Mouse (Mus musculus) brown adipose tissue, adult 24 weeks (tissue): ENCODE results near the gene Disp1. TPM values are rescaled to one million over a fixed set of nuclear protein-coding genes. Genes with fewer than 3 reads are reported as not detected.

Experiments used
- H3K27ac ChIP-seq: fragments of 200-500 bp; replicated peaks from 2 replicates; pipeline ENCODE4 v1.5.1; 2012; ENCODE audit warnings: low read depth, mild to moderate bottlenecking, low read length
- H3K4me1 ChIP-seq: fragments of 200-500 bp; 2 replicates; pipeline ENCODE4 v1.6.1; 2012; ENCODE audit warnings: low read length, mixed read lengths; ENCODE audit not compliant: control insufficient read depth, insufficient read depth, insufficient read length
- H3K4me3 ChIP-seq: fragments of 200-500 bp; 2 replicates; pipeline ENCODE4 v1.5.1; 2012; ENCODE audit warnings: low read depth, mild to moderate bottlenecking, low read length, moderate library complexity; ENCODE audit not compliant: insufficient read depth
- polyA plus RNA-seq: library from polyadenylated mRNA; stranded (reverse); fragments of >200 nt; gene quantifications from 2 replicates; pipeline ENCODE4 v1.2.4, GENCODE M21; 2012; ENCODE audit not compliant: missing spikeins, insufficient read depth, insufficient read length

Gene Disp1
- polyA plus RNA-seq, 1 experiment: 8.8 TPM

- H3K27ac ChIP-seq: no peak overlapping the region
- H3K4me3 ChIP-seq: no peak overlapping the region
- peaks cover 5% of the 10 kb centered on the region for H3K4me1 ChIP-seq
These were observed 107.8 kb downstream of the Disp1 start for GRCm38 (mm10) chr1:183113546-183113945.

DNA sequence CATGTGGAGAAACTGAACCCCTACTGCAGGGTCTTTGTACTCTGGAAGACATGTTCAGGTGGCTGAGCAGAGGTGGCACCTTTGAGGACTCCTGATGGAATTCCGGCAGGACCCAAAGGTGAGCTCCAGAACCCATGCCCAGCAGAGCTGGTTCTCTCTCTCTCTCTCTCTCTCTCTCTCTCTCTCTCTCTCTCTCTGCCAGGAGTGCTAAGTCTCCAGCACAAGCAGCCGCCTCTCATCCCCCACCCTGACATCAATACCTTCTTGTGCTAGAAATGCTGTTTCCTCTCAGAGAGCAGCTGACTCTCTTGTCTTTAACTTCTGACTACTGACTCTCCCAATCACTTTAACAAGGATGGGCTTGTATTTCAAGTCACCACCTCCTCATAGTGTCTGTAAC, 113.8 kb downstream of the Disp1 start:
- Histone ChIP-seq H3K4me1 (no peaks in the 10 kb centered on the region), H3K4me3 (no peak overlapping the region), H3K27ac (no peak overlapping the region)

DNA sequence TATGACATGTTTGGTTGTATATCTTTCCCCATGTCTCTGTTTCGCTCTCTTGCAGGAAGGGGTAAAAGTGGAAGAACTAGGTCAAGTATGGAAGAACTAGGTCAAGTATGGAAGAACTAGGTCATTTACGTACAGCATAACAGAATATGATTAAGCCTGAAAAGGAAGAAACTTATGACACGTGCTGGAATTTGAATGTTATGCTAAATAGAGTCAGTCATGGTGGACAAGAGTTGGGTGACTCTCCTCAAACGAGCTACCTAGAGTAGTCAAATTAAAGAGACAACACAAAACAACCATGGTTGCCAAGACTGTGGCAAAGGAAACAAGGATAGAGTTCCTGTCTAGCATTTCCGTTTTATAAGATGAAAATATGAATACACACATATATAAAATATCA, 116.6 kb downstream of the Disp1 start:
- no peak overlapping the region for H3K4me3 ChIP-seq
- H3K27ac ChIP-seq: no peak overlapping the region
- no peaks in the 10 kb centered on the region for H3K4me1 ChIP-seq

DNA sequence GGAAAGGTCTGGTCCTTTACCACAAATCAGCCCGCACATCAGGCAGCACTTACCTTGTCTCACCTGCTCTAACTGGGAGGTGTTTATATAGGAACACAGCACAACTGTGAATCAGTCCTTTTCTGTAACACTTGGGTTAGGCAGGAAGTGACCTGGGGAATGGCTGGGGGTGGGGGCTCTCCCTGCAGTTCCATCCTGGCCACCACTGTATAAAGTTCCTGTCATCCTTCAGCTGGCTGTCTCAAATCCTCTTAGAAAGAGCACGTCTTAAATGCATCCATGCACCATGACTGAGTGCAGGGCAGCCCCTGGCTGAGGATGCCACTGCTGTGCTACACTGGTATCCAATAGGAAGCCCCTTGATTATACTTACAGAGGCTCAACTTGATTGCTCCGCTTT, 118.5 kb downstream of the Disp1 start:
- Histone ChIP-seq H3K4me1 (no peaks in the 10 kb centered on the region), H3K27ac (no peak overlapping the region), H3K4me3 (no peak overlapping the region)

DNA sequence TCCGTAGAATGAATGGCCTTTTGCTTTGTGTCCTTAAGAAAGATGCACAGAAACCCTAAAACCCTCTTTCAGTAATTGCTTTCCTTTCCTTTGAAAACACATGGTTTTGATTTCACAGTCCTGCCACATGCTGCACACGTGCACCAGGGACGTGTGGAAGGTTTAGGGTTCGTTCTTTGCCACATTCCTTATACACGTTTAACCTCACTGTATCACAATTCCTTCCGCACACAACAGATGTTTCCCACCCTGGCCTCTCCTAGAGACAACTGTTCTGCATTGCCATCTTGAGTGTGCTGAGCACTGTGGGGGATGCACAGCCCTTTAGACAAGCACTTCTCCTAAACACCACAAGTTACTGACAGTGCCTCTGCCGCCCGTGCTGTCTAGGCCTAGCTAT, 119.2 kb downstream of the Disp1 start:
- H3K4me3 ChIP-seq: no peak overlapping the region
- H3K4me1 ChIP-seq: no peaks in the 10 kb centered on the region
- no peak overlapping the region for H3K27ac ChIP-seq

DNA sequence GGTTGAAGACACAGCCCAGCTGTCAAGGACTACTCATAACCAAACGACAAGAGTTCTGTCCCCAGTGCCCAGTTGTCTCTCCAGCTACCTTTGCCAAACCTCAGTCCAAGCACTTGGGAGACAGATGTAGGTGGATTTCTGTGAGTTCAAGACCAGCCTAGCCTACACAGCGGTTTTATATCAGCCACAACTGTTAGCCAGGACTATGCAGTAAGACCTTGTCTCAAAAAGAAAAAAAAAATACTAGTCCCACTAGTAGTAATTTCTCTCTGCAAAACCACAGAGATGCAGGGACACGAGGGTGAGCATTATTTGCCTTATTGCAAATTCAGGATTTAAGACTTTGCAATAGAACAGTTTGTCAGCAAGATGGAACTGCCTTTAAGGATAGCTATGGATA, 120.0 kb downstream of the Disp1 start:
- Histone ChIP-seq H3K27ac (no peak overlapping the region), H3K4me1 (no peaks in the 10 kb centered on the region), H3K4me3 (no peak overlapping the region)

- H3K4me1 ChIP-seq: no peaks in the 10 kb centered on the region
- no peak overlapping the region for H3K27ac ChIP-seq
- no peak overlapping the region for H3K4me3 ChIP-seq
These were observed 121.1 kb downstream of the Disp1 start for GRCm38 (mm10) chr1:183100245-183100644.

- Histone ChIP-seq H3K4me3 (no peak overlapping the region), H3K4me1 (no peaks in the 10 kb centered on the region), H3K27ac (no peak overlapping the region)
These were observed 121.6 kb downstream of the Disp1 start for GRCm38 (mm10) chr1:183099686-183100085.

DNA sequence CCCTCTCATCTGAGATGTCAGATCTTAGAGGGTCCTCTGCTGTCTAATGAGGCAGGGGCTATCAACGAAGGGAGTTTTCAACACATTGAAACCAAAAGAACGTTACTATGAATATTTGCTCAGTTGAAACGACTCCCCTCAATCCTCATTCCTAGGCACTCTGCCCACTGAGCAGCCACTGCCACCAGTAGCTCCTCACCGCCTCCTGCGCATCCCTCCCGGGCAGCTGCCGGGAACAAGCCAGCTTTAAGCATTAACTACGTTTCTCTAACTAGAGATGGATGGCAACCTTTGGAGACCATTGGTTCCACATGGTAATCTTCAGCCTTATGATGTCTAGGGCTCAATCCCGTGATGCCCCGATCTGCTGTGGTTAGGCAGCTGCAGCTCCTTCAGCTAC, 123.7 kb downstream of the Disp1 start:
- no peak overlapping the region for H3K4me3 ChIP-seq
- H3K27ac ChIP-seq: no peak overlapping the region
- no peaks in the 10 kb centered on the region for H3K4me1 ChIP-seq

DNA sequence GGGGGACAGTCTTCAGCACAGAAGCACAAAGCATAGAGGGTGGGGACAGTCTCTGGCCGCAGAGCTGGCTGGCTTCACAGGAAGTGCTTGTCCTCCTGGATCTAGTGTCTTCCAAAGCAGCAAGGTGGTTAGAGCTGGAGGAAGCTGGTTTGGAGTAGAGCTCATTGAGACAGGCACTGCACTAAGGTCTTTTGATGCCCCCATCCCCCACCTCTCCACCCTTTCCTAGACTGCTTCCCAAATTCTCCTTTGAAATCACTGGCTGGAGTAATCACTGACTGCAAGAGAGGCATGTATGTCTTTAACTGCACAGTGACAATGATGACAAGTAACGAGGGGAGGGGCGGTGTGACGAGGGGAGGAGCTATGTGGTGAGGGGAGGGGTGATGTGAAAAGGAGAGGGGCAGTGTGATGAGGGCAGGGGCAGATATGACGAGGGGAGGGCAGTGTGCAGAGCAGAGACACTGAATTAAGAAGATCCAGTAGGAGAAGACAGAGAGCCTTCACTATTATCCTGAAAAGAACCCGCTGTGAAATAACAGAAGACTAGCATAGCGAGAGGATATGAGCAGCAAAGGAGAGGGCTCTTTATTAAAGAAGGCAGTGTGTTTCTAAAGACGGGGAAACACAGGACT, 125.8 kb downstream of the Disp1 start:
- Histone ChIP-seq H3K27ac (no peak overlapping the region), H3K4me3 (no peak overlapping the region), H3K4me1 (no peaks in the 10 kb centered on the region)

- H3K4me1 ChIP-seq: no peaks in the 10 kb centered on the region
- H3K27ac ChIP-seq: no peak overlapping the region
- no peak overlapping the region for H3K4me3 ChIP-seq
These were observed 129.0 kb downstream of the Disp1 start for GRCm38 (mm10) chr1:183092296-183092695.

- H3K27ac ChIP-seq: no peak overlapping the region
- no peak overlapping the region for H3K4me3 ChIP-seq
- H3K4me1 ChIP-seq: no peaks in the 10 kb centered on the region
These were observed 130.1 kb downstream of the Disp1 start for GRCm38 (mm10) chr1:183091203-183091602.

GRCm38 (mm10) chr1:183088661-183089060, 132.7 kb downstream of the Disp1 start:
- Histone ChIP-seq H3K4me1 (no peaks in the 10 kb centered on the region), H3K27ac (no peak overlapping the region), H3K4me3 (no peak overlapping the region)

DNA sequence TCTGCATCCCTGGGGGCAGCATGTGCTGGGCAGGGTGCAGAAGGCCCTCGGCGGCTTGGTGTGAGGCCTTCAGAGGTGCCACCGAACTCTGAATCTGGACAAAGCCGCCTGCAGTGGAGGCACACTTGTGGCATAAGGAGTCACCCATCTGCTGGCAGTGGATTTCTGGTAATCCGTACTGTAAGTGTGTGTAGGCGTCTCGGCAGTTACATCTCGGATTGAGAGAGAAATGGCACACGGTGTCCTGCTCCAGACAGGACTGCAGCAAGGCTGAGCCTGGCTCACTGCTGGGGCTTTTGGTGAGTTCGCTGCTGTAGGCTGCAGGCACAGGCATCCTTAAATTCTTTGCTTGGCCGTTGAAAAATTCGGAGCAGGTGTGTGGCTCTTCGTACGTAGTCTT, 134.5 kb downstream of the Disp1 start:
- no peaks in the 10 kb centered on the region for H3K4me1 ChIP-seq
- H3K4me3 ChIP-seq: no peak overlapping the region
- H3K27ac ChIP-seq: no peak overlapping the region

DNA sequence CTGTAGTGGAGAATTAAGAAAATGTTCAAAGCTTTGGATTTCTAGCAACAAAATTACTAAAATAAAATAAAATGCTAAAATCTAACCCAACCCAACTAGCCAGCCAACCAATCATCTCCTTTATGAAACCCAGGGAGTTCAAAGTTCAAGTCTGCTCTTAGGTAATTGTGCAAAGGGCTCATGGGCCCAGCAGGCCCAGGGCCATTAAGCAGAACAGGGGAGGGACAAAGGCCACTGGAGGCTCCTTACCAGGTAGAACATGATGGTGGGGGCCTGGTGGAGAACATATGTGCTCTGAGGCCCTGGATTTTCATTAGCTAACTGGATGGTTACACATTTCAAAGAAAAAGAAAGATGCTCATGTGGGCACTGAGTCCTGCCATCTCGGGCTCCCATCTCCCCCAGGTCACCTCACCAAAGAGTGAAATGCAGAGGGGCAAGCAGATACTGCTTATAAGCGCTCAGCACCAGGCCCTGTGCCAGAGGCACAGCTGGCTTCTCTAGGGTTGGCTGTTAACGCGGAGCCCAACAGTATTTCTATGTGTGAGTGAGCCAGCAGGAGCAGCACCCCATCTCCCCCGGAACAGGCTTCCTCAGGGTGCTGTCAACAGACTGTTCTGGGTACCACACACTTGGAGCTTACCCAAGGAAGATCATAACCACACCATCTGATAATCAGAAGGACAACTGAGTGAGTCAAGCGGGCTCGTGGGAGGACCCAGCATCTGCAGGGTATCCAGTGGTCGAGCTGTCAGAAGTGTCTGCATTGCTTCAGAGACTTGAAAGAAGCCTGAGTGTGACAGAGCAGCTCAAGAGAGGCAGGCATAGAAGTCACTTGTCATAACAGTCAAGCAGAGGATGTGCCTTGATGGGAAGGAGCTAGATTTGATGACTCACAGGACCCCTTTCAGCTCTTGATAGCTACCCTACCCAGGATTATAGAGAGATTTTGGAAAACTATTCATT, 137.0 kb downstream of the Disp1 start:
- Histone ChIP-seq H3K27ac (no peak overlapping the region), H3K4me3 (no peak overlapping the region)

DNA sequence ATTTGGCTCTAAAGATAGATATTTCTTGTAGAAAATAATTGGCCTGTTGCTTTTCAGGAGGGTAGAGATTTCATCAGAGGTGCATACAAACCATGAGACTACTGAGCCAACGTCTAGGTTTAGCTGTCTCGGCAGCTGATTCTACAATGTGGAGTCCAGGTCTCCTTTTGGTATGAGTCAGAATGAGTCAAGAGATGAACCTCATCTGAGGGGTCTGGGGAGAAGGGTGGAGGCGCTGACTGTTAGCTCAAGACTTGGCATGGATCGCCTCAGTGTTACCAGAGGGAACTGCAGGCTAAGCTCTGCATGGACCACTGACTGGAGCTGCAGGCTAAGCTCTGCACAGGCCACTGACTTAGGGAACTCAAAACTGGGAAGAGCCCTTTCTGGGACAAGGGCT, 138.9 kb downstream of the Disp1 start:
- Histone ChIP-seq H3K4me3 (no peak overlapping the region), H3K4me1 (no peaks in the 10 kb centered on the region), H3K27ac (no peak overlapping the region)

More for the DNA sequence above, 137.0 kb downstream of the Disp1 start:
- no peaks in the 10 kb centered on the region for H3K4me1 ChIP-seq
